Mouse (Mus musculus): ENCODE data around the gene Gm11639.

Gene Gm11639

GRCm38 (mm10) chr11:104972480-104972879 lies 287.0 kb downstream of the Gm11639 start:
- H3K27me3 ChIP-seq (ENCODE audit: insufficient read depth, low read length) = no peaks in the 10 kb centered on the region
- peaks cover 43% of the 10 kb centered on the region for H3K4me1 ChIP-seq (replicated peaks; ENCODE audit: low read depth, low read length)
- H3K36me3 ChIP-seq (ENCODE audit: insufficient read depth, low read length) = no peaks in the 10 kb centered on the region
- no peak overlapping the region for H3K4me3 ChIP-seq (replicated peaks; ENCODE audit: low read length)
- H3K9me3 ChIP-seq (ENCODE audit: low read length) = peaks cover 11% of the 10 kb centered on the region
- TF ChIP-seq CTCF (conservative IDR thresholded peaks at IDR 0.05; ENCODE audit: low read length) (no peak), NANOG (IDR thresholded peaks at IDR 0.05; ENCODE audit: borderline replicate concordance, low read length) (no peak), POU5F1 (IDR thresholded peaks at IDR 0.05; ENCODE audit: borderline replicate concordance, low read length) (no peak)

- TF ChIP-seq POU5F1 (IDR thresholded peaks at IDR 0.05; ENCODE audit: borderline replicate concordance, low read length) (peak; percentile 59; the same call in 1 of the 2 replicates), NANOG (IDR thresholded peaks at IDR 0.05; ENCODE audit: borderline replicate concordance, low read length) (peak; percentile 87), CTCF (conservative IDR thresholded peaks at IDR 0.05; ENCODE audit: low read length) (no peak)
- Histone ChIP-seq H3K4me1 (replicated peaks; ENCODE audit: low read depth, low read length) (peaks cover 45% of the 10 kb centered on the region), H3K4me3 (replicated peaks; ENCODE audit: low read length) (peak overlapping the region; percentile 3; the same call in 1 of the 2 replicates), H3K36me3 (ENCODE audit: insufficient read depth, low read length) (no peaks in the 10 kb centered on the region), H3K27me3 (ENCODE audit: insufficient read depth, low read length) (no peaks in the 10 kb centered on the region), H3K9me3 (ENCODE audit: low read length) (peaks cover 11% of the 10 kb centered on the region)
These were observed 292.5 kb downstream of the Gm11639 start for GRCm38 (mm10) chr11:104977976-104978375.

- Histone ChIP-seq H3K36me3 (ENCODE audit: insufficient read depth, low read length) (no peaks in the 10 kb centered on the region), H3K4me3 (replicated peaks; ENCODE audit: low read length) (no peak overlapping the region), H3K9me3 (ENCODE audit: low read length) (peaks cover 7% of the 10 kb centered on the region), H3K4me1 (replicated peaks; ENCODE audit: low read depth, low read length) (peaks cover 31% of the 10 kb centered on the region), H3K27me3 (ENCODE audit: insufficient read depth, low read length) (no peaks in the 10 kb centered on the region)
- TF ChIP-seq CTCF (conservative IDR thresholded peaks at IDR 0.05; ENCODE audit: low read length) = no peak
- no peak for TF ChIP-seq POU5F1 (IDR thresholded peaks at IDR 0.05; ENCODE audit: borderline replicate concordance, low read length)
- no peak for TF ChIP-seq NANOG (IDR thresholded peaks at IDR 0.05; ENCODE audit: borderline replicate concordance, low read length)
These were observed 296.0 kb downstream of the Gm11639 start for GRCm38 (mm10) chr11:104981342-104982055.

- no peak for TF ChIP-seq NANOG (IDR thresholded peaks at IDR 0.05; ENCODE audit: borderline replicate concordance, low read length)
- no peak for TF ChIP-seq POU5F1 (IDR thresholded peaks at IDR 0.05; ENCODE audit: borderline replicate concordance, low read length)
- no peak for TF ChIP-seq CTCF (conservative IDR thresholded peaks at IDR 0.05; ENCODE audit: low read length)
- no peaks in the 10 kb centered on the region for H3K27me3 ChIP-seq (ENCODE audit: insufficient read depth, low read length)
- no peak overlapping the region for H3K4me3 ChIP-seq (replicated peaks; ENCODE audit: low read length)
- H3K9me3 ChIP-seq (ENCODE audit: low read length) = no peaks in the 10 kb centered on the region
- no peaks in the 10 kb centered on the region for H3K36me3 ChIP-seq (ENCODE audit: insufficient read depth, low read length)
- H3K4me1 ChIP-seq (replicated peaks; ENCODE audit: low read depth, low read length) = no peaks in the 10 kb centered on the region
These were observed 323.7 kb downstream of the Gm11639 start for GRCm38 (mm10) chr11:105009232-105009631.

GRCm38 (mm10) chr11:105021071-105021470 lies 335.6 kb downstream of the Gm11639 start:
- no peaks in the 10 kb centered on the region for H3K9me3 ChIP-seq (ENCODE audit: low read length)

GRCm38 (mm10) chr11:105028744-105029348 lies 343.3 kb downstream of the Gm11639 start:
- no peaks in the 10 kb centered on the region for H3K27me3 ChIP-seq (ENCODE audit: insufficient read depth, low read length)
- peaks cover 23% of the 10 kb centered on the region for H3K4me1 ChIP-seq (replicated peaks; ENCODE audit: low read depth, low read length)
- H3K4me3 ChIP-seq (replicated peaks; ENCODE audit: low read length) = no peak overlapping the region
- no peaks in the 10 kb centered on the region for H3K9me3 ChIP-seq (ENCODE audit: low read length)
- TF ChIP-seq NANOG (IDR thresholded peaks at IDR 0.05; ENCODE audit: borderline replicate concordance, low read length) = no peak
- no peaks in the 10 kb centered on the region for H3K36me3 ChIP-seq (ENCODE audit: insufficient read depth, low read length)

More at GRCm38 (mm10) chr11:105021071-105021470, 335.6 kb downstream of the Gm11639 start:
- TF ChIP-seq NANOG (IDR thresholded peaks at IDR 0.05; ENCODE audit: borderline replicate concordance, low read length) (no peak), CTCF (conservative IDR thresholded peaks at IDR 0.05; ENCODE audit: low read length) (peak; percentile 65)
- H3K27me3 ChIP-seq (ENCODE audit: insufficient read depth, low read length) = no peaks in the 10 kb centered on the region
- no peaks in the 10 kb centered on the region for H3K4me1 ChIP-seq (replicated peaks; ENCODE audit: low read depth, low read length)
- H3K4me3 ChIP-seq (replicated peaks; ENCODE audit: low read length) = no peak overlapping the region
- no peaks in the 10 kb centered on the region for H3K36me3 ChIP-seq (ENCODE audit: insufficient read depth, low read length)

DNA sequence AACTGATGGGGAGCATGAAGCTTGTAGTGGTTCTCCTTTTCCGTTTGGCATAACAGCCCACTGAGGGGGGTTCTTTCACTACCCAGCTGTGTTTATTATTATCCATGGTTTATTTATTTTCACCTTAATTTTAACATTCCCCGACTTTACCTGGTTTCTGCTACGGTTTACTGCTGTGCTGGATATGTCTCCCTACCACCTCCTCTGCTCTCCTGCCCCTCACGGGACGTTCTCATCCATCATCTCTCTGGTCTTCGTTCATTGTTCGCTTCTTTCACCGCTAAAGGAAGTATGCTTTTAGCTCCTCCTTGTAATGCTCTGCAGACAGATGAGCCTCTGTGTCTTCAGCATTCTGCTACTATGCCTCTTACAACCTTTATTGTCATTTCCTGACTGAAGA lies 344.0 kb downstream of the Gm11639 start:
- no peak for TF ChIP-seq CTCF (conservative IDR thresholded peaks at IDR 0.05; ENCODE audit: low read length)
- TF ChIP-seq POU5F1 (IDR thresholded peaks at IDR 0.05; ENCODE audit: borderline replicate concordance, low read length) = no peak
- TF ChIP-seq NANOG (IDR thresholded peaks at IDR 0.05; ENCODE audit: borderline replicate concordance, low read length) = no peak
- Histone ChIP-seq H3K27me3 (ENCODE audit: insufficient read depth, low read length) (no peaks in the 10 kb centered on the region), H3K9me3 (ENCODE audit: low read length) (no peaks in the 10 kb centered on the region), H3K4me1 (replicated peaks; ENCODE audit: low read depth, low read length) (peaks cover 23% of the 10 kb centered on the region), H3K4me3 (replicated peaks; ENCODE audit: low read length) (no peak overlapping the region), H3K36me3 (ENCODE audit: insufficient read depth, low read length) (no peaks in the 10 kb centered on the region)

DNA sequence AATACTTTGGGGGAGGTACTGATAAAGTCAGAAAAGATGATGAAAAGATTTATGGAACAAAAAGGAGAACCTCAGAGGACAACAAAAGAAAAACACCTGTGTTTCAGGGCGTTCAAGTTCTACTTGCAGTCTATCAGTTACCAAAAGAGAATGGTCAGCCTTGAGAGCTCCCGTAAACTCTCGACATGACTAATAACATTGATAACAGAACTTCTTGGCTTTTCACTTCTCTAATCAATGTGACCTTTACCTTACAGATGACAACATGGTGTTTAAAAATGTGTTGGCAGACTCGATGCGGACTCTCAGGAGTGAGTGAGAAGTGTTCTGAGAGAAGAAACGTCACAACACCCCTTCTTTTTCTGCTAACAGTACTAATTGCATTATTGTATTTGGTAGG lies 344.7 kb downstream of the Gm11639 start:
- no peaks in the 10 kb centered on the region for H3K9me3 ChIP-seq (ENCODE audit: low read length)
- no peaks in the 10 kb centered on the region for H3K27me3 ChIP-seq (ENCODE audit: insufficient read depth, low read length)
- H3K4me3 ChIP-seq (replicated peaks; ENCODE audit: low read length) = no peak overlapping the region
- no peaks in the 10 kb centered on the region for H3K36me3 ChIP-seq (ENCODE audit: insufficient read depth, low read length)
- peaks cover 23% of the 10 kb centered on the region for H3K4me1 ChIP-seq (replicated peaks; ENCODE audit: low read depth, low read length)
- no peak for TF ChIP-seq POU5F1 (IDR thresholded peaks at IDR 0.05; ENCODE audit: borderline replicate concordance, low read length)
- no peak for TF ChIP-seq CTCF (conservative IDR thresholded peaks at IDR 0.05; ENCODE audit: low read length)
- no peak for TF ChIP-seq NANOG (IDR thresholded peaks at IDR 0.05; ENCODE audit: borderline replicate concordance, low read length)
